Mouse (Mus musculus) cerebellum, adult 2 months (tissue): ENCODE measurements around the gene Shc3.

Experiments used
- CTCF ChIP-seq: fragments of 200-500 bp; IDR thresholded peaks from 2 replicates; pipeline ENCODE4 v1.5.1; 2011; ENCODE audit warnings: low read depth, mild to moderate bottlenecking, control low read depth, low read length, moderate library complexity, borderline replicate concordance; ENCODE audit not compliant: insufficient read depth
- POLR2A ChIP-seq: fragments of 200-500 bp; IDR thresholded peaks from 2 replicates; pipeline ENCODE4 v1.6.1; 2011; ENCODE audit warnings: low read length, control low read depth, borderline replicate concordance; ENCODE audit not compliant: insufficient read depth

DNA sequence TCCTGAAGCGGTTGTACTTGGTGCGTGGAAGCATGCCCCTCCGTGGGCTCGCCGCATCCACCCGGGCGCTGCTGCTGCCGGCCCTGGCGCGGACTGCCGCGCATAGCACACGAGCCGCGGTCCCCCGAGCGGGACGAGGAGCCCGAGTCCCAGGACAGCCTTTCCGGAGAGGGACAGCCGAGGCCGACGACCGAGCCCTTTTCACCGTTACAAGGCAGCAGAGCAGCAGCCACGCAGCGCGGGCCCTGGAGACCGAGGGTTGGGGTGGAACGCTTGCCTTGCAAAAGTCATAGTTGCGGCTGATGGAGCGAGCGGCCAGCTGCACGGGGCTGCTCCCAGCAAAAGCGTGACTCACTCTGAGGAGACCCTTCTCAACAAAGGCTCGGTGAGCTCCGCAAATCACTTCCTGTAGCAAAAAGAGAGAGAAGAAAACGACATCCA lies 1.8 kb downstream of the Shc3 start:
- no peak for TF ChIP-seq CTCF
- TF ChIP-seq POLR2A = no peak
